Mouse (Mus musculus) kidney, embryonic 14.5 days (tissue): ENCODE results near the gene Slc25a4. TPM values are rescaled to one million over a fixed set of nuclear protein-coding genes. Genes with fewer than 3 reads are reported as not detected.

Experiments used
- ATAC-seq: fragments of 200-750 bp; cut with Nextera tagmentation; 2 replicates; pipeline ENCODE4 v1.8.0; 2017; ENCODE audit warnings: moderate number of reproducible peaks, mild to moderate bottlenecking, moderate TSS enrichment, moderate library complexity; ENCODE audit not compliant: low FRiP score, low TSS enrichment
- H3K27ac ChIP-seq: fragments of 300-500 bp; sonication (generic); 2 replicates; pipeline ENCODE4 v1.5.1; 2014; ENCODE audit warnings: low read depth, mild to moderate bottlenecking, low read length, moderate library complexity, mixed read lengths
- H3K27me3 ChIP-seq: fragments of 300-500 bp; sonication (generic); 2 replicates; pipeline ENCODE4 v1.6.1; 2014; ENCODE audit warnings: mild to moderate bottlenecking, low read length; ENCODE audit not compliant: control insufficient read depth, insufficient read depth
- H3K36me3 ChIP-seq: fragments of 300-500 bp; sonication (generic); 2 replicates; pipeline ENCODE4 v1.6.1; 2014; ENCODE audit warnings: low read length, mixed read lengths; ENCODE audit not compliant: control insufficient read depth, insufficient read depth
- H3K4me1 ChIP-seq: fragments of 300-500 bp; sonication (generic); 2 replicates; pipeline ENCODE4 v1.6.1; 2014; ENCODE audit warnings: low read length, mixed read lengths; ENCODE audit not compliant: control insufficient read depth, insufficient read depth
- H3K4me2 ChIP-seq: fragments of 300-500 bp; sonication (generic); replicated peaks from 2 replicates; pipeline ENCODE4 v1.6.1; 2014; ENCODE audit warnings: low read depth, mild to moderate bottlenecking, low read length
- H3K4me3 ChIP-seq: fragments of 300-500 bp; sonication (generic); 2 replicates; pipeline ENCODE4 v1.5.1; 2014; ENCODE audit warnings: mild to moderate bottlenecking, low read length
- H3K9ac ChIP-seq: fragments of 300-500 bp; sonication (generic); 2 replicates; pipeline ENCODE4 v1.6.1; 2014; ENCODE audit warnings: low read depth, mild to moderate bottlenecking, low read length, moderate library complexity
- H3K9me3 ChIP-seq: fragments of 300-500 bp; sonication (generic); 2 replicates; pipeline ENCODE4 v1.6.1; 2016; ENCODE audit warnings: low read length; ENCODE audit not compliant: control insufficient read depth
- WGBS: fragments of 180-500 bp; shearing (Covaris S2); extraction: QIAGEN DNeasy Blood & Tissue Kit; methylation state at CpG from one replicate; pipeline ENCODE4 v1.1.7; 2014; 5-methylcytosine and 5-hydroxymethylcytosine counted together
- microRNA-seq: library from miRNA; unstranded; fragments of <30 nt; microRNA quantifications from one replicate; pipeline ENCODE4, GENCODE M21; 2016
- polyA plus RNA-seq: library from polyadenylated mRNA; unstranded; fragments of >200 nt; fragmentation: Nextera tagmentation; extraction: Ambion mirVana; gene quantifications from 2 replicates; pipeline ENCODE4 v1.2.1, GENCODE M21; 2014

The Slc25a4 gene
- polyA plus RNA-seq, 1 experiment from 2014 or later = 535 TPM

DNA sequence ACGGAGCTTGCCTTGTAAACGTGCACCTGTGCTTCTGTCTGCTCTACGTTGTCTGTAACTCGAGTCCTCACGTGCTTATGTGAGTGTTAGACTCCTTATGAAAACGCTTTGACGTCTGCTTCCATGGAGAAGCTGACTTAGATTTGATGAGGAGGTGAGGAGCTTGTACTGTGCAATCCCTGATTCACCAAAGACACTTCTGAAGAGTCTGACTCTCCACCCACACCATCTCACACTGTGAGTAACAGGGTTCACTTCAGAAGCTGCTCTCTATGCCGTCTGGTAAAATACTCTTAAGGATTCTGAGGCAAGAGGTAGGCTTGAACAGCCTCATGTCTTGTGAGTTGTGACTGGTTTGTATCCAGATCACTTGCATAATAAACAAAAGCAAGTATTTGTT, 18.0 kb downstream of the Slc25a4 start:
- WGBS = 85% methylated on average over 8 of the region's 8 CpGs
- Histone ChIP-seq H3K4me1 (no peaks in the 10 kb centered on the region), H3K4me2 (no peak overlapping the region), H3K27ac (no peak overlapping the region), H3K9ac (no peak overlapping the region), H3K9me3 (no peaks in the 10 kb centered on the region), H3K4me3 (no peak overlapping the region), H3K36me3 (peaks cover 40% of the 10 kb centered on the region), H3K27me3 (no peaks in the 10 kb centered on the region)
- ATAC-seq = no peak

- Histone ChIP-seq H3K4me2 (no peak overlapping the region), H3K9me3 (no peaks in the 10 kb centered on the region), H3K4me3 (no peak overlapping the region), H3K27ac (no peak overlapping the region), H3K36me3 (peaks cover 8% of the 10 kb centered on the region; the same call in 1 of the 2 replicates), H3K4me1 (no peaks in the 10 kb centered on the region), H3K27me3 (no peaks in the 10 kb centered on the region), H3K9ac (no peak overlapping the region)
- no peak for ATAC-seq
- WGBS = 12% methylated on average over 2 of the region's 2 CpGs
Observed at GRCm38 (mm10) chr8:46185361-46185760, 25.7 kb downstream of the Slc25a4 start.

DNA sequence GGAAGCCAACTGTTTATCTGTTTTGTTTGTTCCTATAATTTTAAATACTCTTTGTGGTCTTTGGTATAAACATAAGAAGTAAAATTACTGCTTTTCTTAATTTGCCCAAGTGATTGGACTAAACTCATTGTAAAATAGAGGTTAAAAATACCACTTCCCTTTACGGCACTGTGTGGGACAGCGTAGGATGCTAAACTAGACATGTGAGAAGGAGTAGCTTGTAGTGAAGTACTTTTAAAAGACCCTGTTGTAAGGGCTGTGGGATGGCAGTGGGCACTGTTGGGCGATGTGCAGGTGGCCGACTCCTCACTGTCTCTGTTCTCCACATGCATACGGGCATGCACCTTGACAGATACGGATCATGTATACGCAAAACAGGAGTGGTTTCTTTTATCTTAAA, 30.9 kb downstream of the Slc25a4 start:
- Histone ChIP-seq H3K36me3 (peaks cover 7% of the 10 kb centered on the region; the same call in 1 of the 2 replicates), H3K4me1 (no peaks in the 10 kb centered on the region), H3K4me3 (no peak overlapping the region), H3K27me3 (no peaks in the 10 kb centered on the region), H3K9ac (no peak overlapping the region), H3K4me2 (no peak overlapping the region), H3K27ac (no peak overlapping the region), H3K9me3 (no peaks in the 10 kb centered on the region)
- ATAC-seq = no peak
- WGBS = 92% methylated on average over 7 of the region's 7 CpGs

DNA sequence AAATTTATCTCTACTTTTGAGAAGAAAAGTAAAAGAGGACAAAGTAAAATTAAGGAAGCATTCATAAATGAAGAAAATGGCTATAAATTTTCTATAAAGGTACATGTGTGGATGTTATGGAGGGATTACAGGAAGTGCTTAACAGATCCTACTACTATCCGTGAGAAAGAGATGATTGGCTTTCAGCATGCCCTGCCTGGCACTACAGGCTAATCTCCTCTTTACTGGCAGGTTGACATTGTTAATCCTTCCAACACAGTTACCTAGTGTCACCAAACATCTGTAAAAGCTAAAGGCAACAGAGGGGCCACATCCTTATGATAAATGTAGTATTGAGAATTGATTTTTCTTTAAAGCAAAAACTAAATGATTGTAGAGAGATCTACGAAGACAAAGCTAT, 37.4 kb downstream of the Slc25a4 start:
- Histone ChIP-seq H3K4me1 (no peaks in the 10 kb centered on the region), H3K4me3 (no peak overlapping the region), H3K36me3 (peaks cover 24% of the 10 kb centered on the region; the same call in 1 of the 2 replicates), H3K9me3 (no peaks in the 10 kb centered on the region), H3K27ac (no peak overlapping the region), H3K4me2 (no peak overlapping the region), H3K27me3 (no peaks in the 10 kb centered on the region), H3K9ac (no peak overlapping the region)
- ATAC-seq = no peak
- 88% methylated on average over 2 of the region's 2 CpGs for WGBS

- peak overlapping the region; percentile 81; the same call in 1 of the 2 replicates for H3K27ac ChIP-seq
- H3K4me3 ChIP-seq = peak overlapping the region; percentile 75
- no peaks in the 10 kb centered on the region for H3K36me3 ChIP-seq
- H3K4me2 ChIP-seq = peak overlapping the region; percentile 63
- peak overlapping the region; percentile 85 for H3K9ac ChIP-seq
- H3K4me1 ChIP-seq = peaks cover 11% of the 10 kb centered on the region; the same call in 1 of the 2 replicates
- ATAC-seq = no peak
- no peaks in the 10 kb centered on the region for H3K9me3 ChIP-seq
- WGBS = under 1% methylated on average over 23 of the region's 25 CpGs
- H3K27me3 ChIP-seq = no peaks in the 10 kb centered on the region
Observed at GRCm38 (mm10) chr8:46163870-46164190, 47.3 kb downstream of the Slc25a4 start.

DNA sequence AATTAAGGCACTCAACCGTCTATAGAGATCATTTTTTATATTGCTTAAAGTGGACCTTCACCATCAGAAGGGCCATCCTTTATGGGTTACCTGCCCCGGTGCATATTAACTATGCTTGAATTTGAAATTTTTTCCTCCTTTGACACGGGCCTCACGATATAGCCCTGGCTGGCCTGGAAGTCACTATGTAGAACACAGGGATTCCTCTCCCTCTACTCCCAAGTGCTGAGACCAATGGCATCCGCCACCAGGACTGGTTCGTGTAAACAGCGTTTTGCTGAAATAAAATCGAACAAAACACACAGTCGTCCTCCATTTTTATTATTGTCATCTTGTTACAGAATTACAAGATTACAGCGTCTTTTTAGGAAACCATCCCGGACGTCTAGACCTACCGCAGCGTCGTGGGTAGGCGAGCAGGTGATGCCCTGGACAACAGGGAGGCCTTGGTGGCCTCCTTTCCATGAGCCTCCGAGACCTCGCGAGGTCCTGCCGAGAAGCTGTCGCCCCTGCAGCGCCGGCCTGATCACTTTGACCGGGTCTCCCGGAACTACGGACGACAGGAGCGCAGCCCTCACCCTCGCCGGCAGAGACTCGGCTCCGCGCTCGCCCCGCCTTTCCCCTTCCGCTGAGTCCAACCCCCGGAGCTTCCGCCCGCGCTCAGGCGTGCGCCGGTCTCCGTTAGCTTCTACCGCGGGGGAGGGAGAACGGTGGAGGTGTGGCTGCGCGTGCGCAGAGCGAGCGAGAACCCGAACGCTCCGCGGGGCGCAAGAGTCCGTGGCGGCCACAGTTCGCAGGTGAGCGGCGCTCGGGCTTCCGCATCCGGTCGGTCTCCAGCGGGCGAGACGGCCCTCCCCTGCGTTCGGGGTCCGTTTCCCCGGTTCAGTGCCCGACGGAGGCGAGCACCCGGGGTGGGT, 47.9 kb downstream of the Slc25a4 start:
- Histone ChIP-seq H3K9ac (peak overlapping the region; percentile 85), H3K4me3 (peak overlapping the region; percentile 75), H3K27ac (peak overlapping the region; percentile 81), H3K9me3 (no peaks in the 10 kb centered on the region), H3K27me3 (no peaks in the 10 kb centered on the region), H3K36me3 (no peaks in the 10 kb centered on the region), H3K4me1 (peaks cover 11% of the 10 kb centered on the region; the same call in 1 of the 2 replicates), H3K4me2 (peak overlapping the region; percentile 63)
- ATAC-seq = peak; percentile 99
- 2% methylated on average over 77 of the region's 77 CpGs for WGBS

Small RNA genes lying within 50 kb of the gene (microRNA-seq; reads per million reads assigned to microRNA genes)
- gene Gm23812 = not detected

Other genes with a start within 250 kb of the Slc25a4 start
- gene 1700029J07Rik, start 236.0 kb downstream of the Slc25a4 start, polyA plus RNA-seq = 4.3 and 4.7 TPM in 2 replicates
- gene Ufsp2, start 235.8 kb downstream of the Slc25a4 start, polyA plus RNA-seq = 74.1 and 74.9 TPM in 2 replicates
- 0.32 and 0.39 TPM in 2 replicates for gene Lrp2bp, start 212.0 kb downstream of the Slc25a4 start, polyA plus RNA-seq
- 17.9 and 25.4 TPM in 2 replicates for gene Ankrd37, start 205.6 kb downstream of the Slc25a4 start, polyA plus RNA-seq
- 28.8 and 30.9 TPM in 2 replicates for gene Cfap97, start 59.5 kb downstream of the Slc25a4 start, polyA plus RNA-seq
- gene Snx25, start 59.1 kb downstream of the Slc25a4 start, polyA plus RNA-seq = 7.4 and 9.0 TPM in 2 replicates
- not detected in 2 replicates for gene Helt, start 83.4 kb upstream of the Slc25a4 start, polyA plus RNA-seq